Mouse (Mus musculus): ENCODE results near the gene Fstl1. TPM values are rescaled to one million over a fixed set of nuclear protein-coding genes. Genes with fewer than 3 reads are reported as not detected.
A peak's percentile ranks its signal among the peaks of the same experiment; 100 is the strongest.

Fstl1 gene
- polyA plus RNA-seq (2015; fragmentation: Nextera tagmentation; extraction: Ambion mirVana): 420 and 441 TPM in 2 replicates

DNA sequence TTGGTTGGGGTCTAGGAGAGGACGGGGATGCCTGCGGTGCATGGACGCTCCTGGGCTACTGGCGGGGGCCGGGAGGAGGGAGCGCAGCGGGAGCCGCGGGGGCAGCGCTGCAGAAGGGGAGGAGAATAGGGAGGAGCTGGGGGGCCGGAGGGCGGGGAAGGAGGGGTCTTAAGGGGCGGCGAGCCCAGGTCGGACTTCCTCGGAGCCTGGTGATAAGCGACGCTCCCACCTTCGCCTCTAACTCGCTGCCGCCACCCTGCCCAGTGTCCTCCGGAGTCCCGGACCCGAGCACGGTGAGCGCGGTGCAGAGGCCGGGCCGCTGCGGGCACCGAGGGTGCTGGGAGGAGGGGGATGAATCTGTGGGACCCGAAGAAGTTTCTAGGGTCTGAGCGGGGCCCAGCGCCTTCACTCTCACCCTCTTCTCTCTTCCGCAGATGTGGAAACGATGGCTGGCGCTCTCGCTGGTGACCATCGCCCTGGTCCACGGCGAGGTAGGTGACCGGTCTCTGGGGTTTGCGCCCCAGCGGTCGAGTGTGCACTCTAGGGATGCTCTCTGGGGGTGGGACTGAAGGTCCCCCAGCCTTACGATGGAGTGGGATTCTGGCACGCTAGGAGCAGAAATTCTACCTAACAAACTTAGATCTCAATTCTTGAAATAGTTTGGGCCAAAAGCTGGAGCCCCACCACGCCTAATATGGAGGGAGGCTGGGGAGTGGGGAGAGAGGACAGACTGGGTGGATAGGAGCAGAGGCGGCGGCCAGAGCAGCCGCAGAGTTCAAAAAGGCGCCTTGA is at the start of gene Fstl1:
Fstl1 (plus strand) TSS at position 14 of the 792 bp plus-strand sequence.
- peak within 1 kb of the TSS; percentile 62 for H3K4me2 ChIP-seq (ENCODE audit: low read depth, low read length)
- peak within 1 kb of the TSS; percentile 91 for H3K9ac ChIP-seq (ENCODE audit: low read length)
- H3K4me3 ChIP-seq (ENCODE audit: low read length): peak within 1 kb of the TSS; percentile 83
- H3K9me3 ChIP-seq (replicated peaks; ENCODE audit: control insufficient read depth, low read length): no peaks in the 10 kb centered on the region
- 0 out of 2 replicates have a peak, but pooled peaks cover 5% of the 10 kb centered on the region for H3K36me3 ChIP-seq (ENCODE audit: control insufficient read depth, insufficient read depth)
- H3K4me1 ChIP-seq (ENCODE audit: control insufficient read depth, insufficient read depth, low read length): peaks cover 19% of the 10 kb centered on the region
- H3K27ac ChIP-seq (ENCODE audit: low read length): peak within 1 kb of the TSS; percentile 84
- H3K27me3 ChIP-seq (ENCODE audit: control insufficient read depth, insufficient read depth, low read length): no peaks in the 10 kb centered on the region
- ATAC-seq (replicated peaks; ENCODE audit: extremely low read depth, insufficient read depth, low FRiP score): peak; percentile 92
- WGBS: 1% methylated on average over 52 of the region's 52 CpGs

DNA sequence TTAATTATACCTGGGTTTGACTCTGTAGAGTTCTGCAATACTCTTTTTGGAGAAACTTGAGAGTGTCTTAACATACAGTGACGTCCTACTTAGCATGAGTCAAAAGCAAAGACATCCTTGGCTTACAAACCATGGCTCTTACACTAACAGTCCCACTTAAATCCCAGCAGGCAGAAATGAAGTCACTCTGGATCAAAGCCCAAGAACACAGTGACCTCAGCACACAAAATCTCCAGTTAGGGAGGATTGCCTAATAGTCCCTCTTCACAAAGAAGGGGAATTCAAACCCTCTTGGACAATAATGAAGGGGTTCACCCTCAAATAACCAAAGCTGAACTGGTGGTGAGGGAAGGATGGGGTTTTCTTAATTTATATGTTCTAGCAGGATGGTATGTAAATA is 48.0 kb upstream of the Fstl1 start:
- Histone ChIP-seq H3K36me3 (ENCODE audit: control insufficient read depth, insufficient read depth) (no peaks in the 10 kb centered on the region), H3K4me1 (ENCODE audit: control insufficient read depth, insufficient read depth, low read length) (peaks cover 38% of the 10 kb centered on the region), H3K4me3 (ENCODE audit: low read length) (no peak overlapping the region), H3K27me3 (ENCODE audit: control insufficient read depth, insufficient read depth, low read length) (no peaks in the 10 kb centered on the region), H3K4me2 (ENCODE audit: low read depth, low read length) (no peak overlapping the region), H3K27ac (ENCODE audit: low read length) (peak overlapping the region; percentile 88), H3K9ac (ENCODE audit: low read length) (no peak overlapping the region; the same call in 1 of the 2 replicates), H3K9me3 (replicated peaks; ENCODE audit: control insufficient read depth, low read length) (no peaks in the 10 kb centered on the region)
- 18% methylated on average over 1 of the region's 1 CpGs for WGBS
- ATAC-seq (replicated peaks; ENCODE audit: extremely low read depth, insufficient read depth, low FRiP score): peak; percentile 54

GRCm38 (mm10) chr16:37729381-37730150 is 47.1 kb upstream of the Fstl1 start:
- peak overlapping the region; percentile 42 for H3K4me2 ChIP-seq (ENCODE audit: low read depth, low read length)
- H3K9me3 ChIP-seq (replicated peaks; ENCODE audit: control insufficient read depth, low read length): no peaks in the 10 kb centered on the region
- no peaks in the 10 kb centered on the region for H3K36me3 ChIP-seq (ENCODE audit: control insufficient read depth, insufficient read depth)
- H3K4me1 ChIP-seq (ENCODE audit: control insufficient read depth, insufficient read depth, low read length): peaks cover 38% of the 10 kb centered on the region
- peak overlapping the region; percentile 88 for H3K27ac ChIP-seq (ENCODE audit: low read length)
- H3K4me3 ChIP-seq (ENCODE audit: low read length): no peak overlapping the region
- 19% methylated on average over 9 of the region's 9 CpGs for WGBS
- peak overlapping the region; percentile 21; the same call in 1 of the 2 replicates for H3K9ac ChIP-seq (ENCODE audit: low read length)
- H3K27me3 ChIP-seq (ENCODE audit: control insufficient read depth, insufficient read depth, low read length): no peaks in the 10 kb centered on the region
- peak; percentile 44; the same call in 1 of the 2 replicates for ATAC-seq (replicated peaks; ENCODE audit: extremely low read depth, insufficient read depth, low FRiP score)

GRCm38 (mm10) chr16:37730293-37730835 is 46.3 kb upstream of the Fstl1 start:
- Histone ChIP-seq H3K27ac (ENCODE audit: low read length) (peak overlapping the region; percentile 88), H3K9me3 (replicated peaks; ENCODE audit: control insufficient read depth, low read length) (no peaks in the 10 kb centered on the region), H3K4me2 (ENCODE audit: low read depth, low read length) (peak overlapping the region; percentile 42), H3K4me1 (ENCODE audit: control insufficient read depth, insufficient read depth, low read length) (peaks cover 38% of the 10 kb centered on the region), H3K36me3 (ENCODE audit: control insufficient read depth, insufficient read depth) (no peaks in the 10 kb centered on the region), H3K27me3 (ENCODE audit: control insufficient read depth, insufficient read depth, low read length) (no peaks in the 10 kb centered on the region), H3K4me3 (ENCODE audit: low read length) (no peak overlapping the region), H3K9ac (ENCODE audit: low read length) (no peak overlapping the region)
- no peak for ATAC-seq (replicated peaks; ENCODE audit: extremely low read depth, insufficient read depth, low FRiP score)
- WGBS: 78% methylated on average over 8 of the region's 8 CpGs

GRCm38 (mm10) chr16:37731431-37731830 is 45.2 kb upstream of the Fstl1 start:
- H3K4me1 ChIP-seq (ENCODE audit: control insufficient read depth, insufficient read depth, low read length): peaks cover 38% of the 10 kb centered on the region
- H3K4me2 ChIP-seq (ENCODE audit: low read depth, low read length): no peak overlapping the region
- H3K27me3 ChIP-seq (ENCODE audit: control insufficient read depth, insufficient read depth, low read length): no peaks in the 10 kb centered on the region
- no peaks in the 10 kb centered on the region for H3K9me3 ChIP-seq (replicated peaks; ENCODE audit: control insufficient read depth, low read length)
- no peak for ATAC-seq (replicated peaks; ENCODE audit: extremely low read depth, insufficient read depth, low FRiP score)
- WGBS: 61% methylated on average over 4 of the region's 4 CpGs
- H3K36me3 ChIP-seq (ENCODE audit: control insufficient read depth, insufficient read depth): no peaks in the 10 kb centered on the region
- H3K4me3 ChIP-seq (ENCODE audit: low read length): no peak overlapping the region
- peak overlapping the region; percentile 68; the same call in 1 of the 2 replicates for H3K27ac ChIP-seq (ENCODE audit: low read length)
- no peak overlapping the region for H3K9ac ChIP-seq (ENCODE audit: low read length)

DNA sequence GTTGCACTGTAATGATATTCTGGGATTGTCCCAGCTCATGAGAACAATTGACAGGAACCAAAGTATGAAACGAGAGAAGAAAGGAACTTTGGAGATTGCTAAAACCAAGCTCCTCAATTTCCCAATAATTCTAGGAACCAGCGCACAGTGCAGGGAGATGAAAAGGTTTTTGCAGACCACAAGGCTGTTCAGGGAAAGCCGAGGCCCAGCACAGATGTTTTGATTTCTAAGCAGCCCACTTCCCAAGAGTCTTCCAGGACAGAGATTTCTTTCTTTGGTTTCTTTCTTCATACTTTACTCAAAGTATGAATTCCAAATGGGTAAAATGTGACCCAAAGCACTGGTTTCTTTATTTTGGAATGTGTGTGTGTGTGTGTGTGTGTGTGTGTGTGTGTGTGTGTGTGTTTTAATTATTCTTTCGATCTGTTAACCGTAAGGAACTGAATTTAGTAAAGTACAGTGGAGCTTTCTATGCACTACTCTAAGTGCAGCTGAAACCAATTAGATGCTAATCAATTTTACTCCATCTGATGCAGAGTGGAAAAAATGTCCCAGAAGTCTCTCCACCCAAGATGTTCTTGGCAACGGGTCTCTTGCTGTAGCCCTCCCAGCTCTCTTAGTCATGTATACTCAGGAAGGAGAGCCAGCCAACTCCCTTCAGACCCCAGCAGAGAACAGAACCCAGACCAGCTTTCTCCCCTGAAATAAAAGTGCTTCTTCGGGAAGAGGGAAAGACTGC is 44.5 kb upstream of the Fstl1 start:
- H3K4me1 ChIP-seq (ENCODE audit: control insufficient read depth, insufficient read depth, low read length): peaks cover 38% of the 10 kb centered on the region
- WGBS: 58% methylated on average over 7 of the region's 7 CpGs

GRCm38 (mm10) chr16:37740076-37740475 is 36.6 kb upstream of the Fstl1 start:
- no peak for ATAC-seq (replicated peaks; ENCODE audit: extremely low read depth, insufficient read depth, low FRiP score)
- no peak overlapping the region for H3K4me3 ChIP-seq (ENCODE audit: low read length)
- no peaks in the 10 kb centered on the region for H3K4me1 ChIP-seq (ENCODE audit: control insufficient read depth, insufficient read depth, low read length)
- no peaks in the 10 kb centered on the region for H3K27me3 ChIP-seq (ENCODE audit: control insufficient read depth, insufficient read depth, low read length)
- no peaks in the 10 kb centered on the region for H3K9me3 ChIP-seq (replicated peaks; ENCODE audit: control insufficient read depth, low read length)
- no peaks in the 10 kb centered on the region for H3K36me3 ChIP-seq (ENCODE audit: control insufficient read depth, insufficient read depth)
- H3K4me2 ChIP-seq (ENCODE audit: low read depth, low read length): no peak overlapping the region
- H3K27ac ChIP-seq (ENCODE audit: low read length): no peak overlapping the region
- 90% methylated on average over 2 of the region's 2 CpGs for WGBS
- H3K9ac ChIP-seq (ENCODE audit: low read length): no peak overlapping the region

More for the DNA sequence above, 44.5 kb upstream of the Fstl1 start:
- H3K36me3 ChIP-seq (ENCODE audit: control insufficient read depth, insufficient read depth): no peaks in the 10 kb centered on the region
- H3K4me3 ChIP-seq (ENCODE audit: low read length): no peak overlapping the region
- H3K9me3 ChIP-seq (replicated peaks; ENCODE audit: control insufficient read depth, low read length): no peaks in the 10 kb centered on the region
- H3K27me3 ChIP-seq (ENCODE audit: control insufficient read depth, insufficient read depth, low read length): no peaks in the 10 kb centered on the region
- H3K9ac ChIP-seq (ENCODE audit: low read length): no peak overlapping the region
- peak overlapping the region; percentile 68 for H3K27ac ChIP-seq (ENCODE audit: low read length)
- H3K4me2 ChIP-seq (ENCODE audit: low read depth, low read length): no peak overlapping the region
- ATAC-seq (replicated peaks; ENCODE audit: extremely low read depth, insufficient read depth, low FRiP score): peak; percentile 45; the same call in 1 of the 2 replicates

- no peaks in the 10 kb centered on the region for H3K4me1 ChIP-seq (ENCODE audit: control insufficient read depth, insufficient read depth, low read length)
- no peak overlapping the region for H3K27ac ChIP-seq (ENCODE audit: low read length)
- no peaks in the 10 kb centered on the region for H3K27me3 ChIP-seq (ENCODE audit: control insufficient read depth, insufficient read depth, low read length)
- 59% methylated on average over 4 of the region's 4 CpGs for WGBS
- no peak overlapping the region for H3K4me2 ChIP-seq (ENCODE audit: low read depth, low read length)
- no peak for ATAC-seq (replicated peaks; ENCODE audit: extremely low read depth, insufficient read depth, low FRiP score)
- no peaks in the 10 kb centered on the region for H3K9me3 ChIP-seq (replicated peaks; ENCODE audit: control insufficient read depth, low read length)
- no peak overlapping the region for H3K9ac ChIP-seq (ENCODE audit: low read length)
- no peak overlapping the region for H3K4me3 ChIP-seq (ENCODE audit: low read length)
- no peaks in the 10 kb centered on the region for H3K36me3 ChIP-seq (ENCODE audit: control insufficient read depth, insufficient read depth)
Measured at GRCm38 (mm10) chr16:37742266-37742665, 34.4 kb upstream of the Fstl1 start.
